Mouse (Mus musculus) olfactory bulb, adult 2 months (tissue): ENCODE measurements around the gene Timm8b.

Experiments
- CTCF ChIP-seq: fragments of 200-500 bp; IDR thresholded peaks from 2 replicates; pipeline ENCODE4 v1.5.1; 2012; ENCODE audit warnings: low read depth, mild to moderate bottlenecking, low read length, moderate library complexity; ENCODE audit not compliant: insufficient read depth
- POLR2A ChIP-seq: fragments of 200-500 bp; IDR thresholded peaks from 2 replicates; pipeline ENCODE4 v1.6.1; 2012; ENCODE audit warnings: mild to moderate bottlenecking, low read depth, low read length, moderate library complexity; ENCODE audit not compliant: insufficient read depth

DNA sequence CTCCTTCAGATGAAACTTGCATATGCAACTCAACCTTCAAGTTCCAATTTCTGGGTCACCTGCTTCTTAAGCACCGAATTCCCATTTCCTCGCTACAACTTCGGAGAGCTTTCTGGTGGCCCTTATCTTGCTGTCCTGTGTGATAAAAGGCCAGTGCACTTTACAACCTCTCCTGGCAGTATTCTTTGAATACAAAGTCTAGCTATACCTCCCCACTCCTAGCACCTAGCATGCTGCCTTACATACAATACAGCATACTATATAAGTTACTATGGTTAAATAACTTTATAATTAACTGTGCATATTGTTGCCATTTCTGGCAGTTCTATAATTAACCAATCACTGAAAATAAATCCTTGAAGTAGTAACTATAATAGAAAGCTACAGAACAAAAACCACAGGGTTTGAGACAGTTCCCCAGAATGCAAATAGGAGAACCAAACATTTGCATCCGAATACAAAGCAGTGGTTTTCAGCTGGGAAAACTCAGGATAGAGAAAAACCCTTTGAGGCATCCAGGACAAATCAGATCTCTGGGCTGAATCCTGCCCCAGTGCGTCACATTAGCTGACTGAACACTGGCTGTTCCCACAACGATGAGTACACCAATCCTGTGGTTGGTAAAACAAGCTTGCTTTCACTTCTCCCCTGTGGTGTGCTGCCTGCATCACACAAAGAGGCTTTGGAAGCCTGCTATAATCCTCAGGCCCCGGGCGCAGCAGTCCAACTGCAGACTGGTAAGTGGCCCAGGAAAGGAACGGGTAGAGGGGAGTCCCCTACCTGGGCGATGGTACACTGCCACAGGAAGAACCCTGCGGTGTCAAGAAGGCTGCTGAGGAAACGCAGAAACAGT is 49.2 kb upstream of the Timm8b start, which contains the start of gene Il18:
- TF ChIP-seq CTCF, result no peak
- TF ChIP-seq POLR2A, result 0 out of 2 replicates have a peak, but pooled peaks have one; percentile 29
